Mouse (Mus musculus): Measurements from ENCODE around the gene Gm2663.
"Not testable (repeated sequence)": the region's sequence is repeated elsewhere in the genome, so short reads cannot be mapped to it uniquely, and the experiment has no call there.

Gene Gm2663

DNA sequence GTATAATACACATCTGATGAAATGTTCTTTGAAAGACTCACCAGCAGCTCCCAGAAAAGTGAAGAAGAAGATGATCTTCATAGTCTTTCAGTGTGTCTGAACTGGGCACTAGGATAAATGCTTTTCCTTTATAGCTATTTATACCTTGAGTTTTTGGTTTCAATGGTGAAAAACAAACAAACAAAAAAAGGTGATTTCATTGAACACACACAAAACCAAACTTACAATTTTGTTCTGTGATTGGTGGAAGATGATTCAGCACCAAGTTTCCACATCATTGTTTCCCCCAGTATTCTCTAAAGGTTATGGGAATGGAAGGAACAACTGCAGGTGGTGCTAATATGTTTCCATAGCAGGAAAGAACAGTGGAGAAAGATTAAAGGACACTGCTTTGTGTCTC is at the start of gene Gm2663:
Gm2663 (minus strand) TSS at position 101 of the 400 bp plus-strand sequence.
- DNase-seq (ENCODE audit: low spot score in 2 of 2) = not testable (repeated sequence)

- no peak for DNase-seq (ENCODE audit: low spot score in 2 of 2)
Measured at GRCm38 (mm10) chr6:41048602-41049001, 49.3 kb upstream of the Gm2663 start.

GRCm38 (mm10) chr6:41047961-41048360 is 48.7 kb upstream of the Gm2663 start:
- no peak for DNase-seq (ENCODE audit: low spot score in 2 of 2)

- DNase-seq (ENCODE audit: low spot score in 2 of 2) = no peak
Measured at GRCm38 (mm10) chr6:41047202-41047601, 47.9 kb upstream of the Gm2663 start.

- no peak for DNase-seq (ENCODE audit: low spot score in 2 of 2)
Measured at GRCm38 (mm10) chr6:41046553-41046952, 47.3 kb upstream of the Gm2663 start.

DNA sequence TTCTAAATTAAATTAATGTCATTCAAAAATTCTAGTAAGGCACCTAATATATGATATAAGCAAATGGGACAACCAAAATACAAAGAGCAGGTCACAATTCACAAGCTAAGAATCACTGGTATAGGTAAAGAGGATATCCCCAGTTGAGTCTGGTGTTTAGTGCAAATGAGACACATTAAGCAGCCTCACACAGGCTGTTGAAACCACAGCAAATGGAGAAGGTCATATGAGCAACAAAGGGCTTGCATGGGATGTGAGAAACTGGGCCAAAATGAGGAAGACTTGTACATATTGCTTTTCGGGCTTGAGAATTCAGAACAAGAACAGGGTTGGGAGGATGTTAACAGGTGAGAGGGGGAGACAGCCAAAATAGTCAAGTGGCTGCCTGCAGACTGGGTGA is 45.5 kb upstream of the Gm2663 start:
- no peak for DNase-seq (ENCODE audit: low spot score in 2 of 2)

DNA sequence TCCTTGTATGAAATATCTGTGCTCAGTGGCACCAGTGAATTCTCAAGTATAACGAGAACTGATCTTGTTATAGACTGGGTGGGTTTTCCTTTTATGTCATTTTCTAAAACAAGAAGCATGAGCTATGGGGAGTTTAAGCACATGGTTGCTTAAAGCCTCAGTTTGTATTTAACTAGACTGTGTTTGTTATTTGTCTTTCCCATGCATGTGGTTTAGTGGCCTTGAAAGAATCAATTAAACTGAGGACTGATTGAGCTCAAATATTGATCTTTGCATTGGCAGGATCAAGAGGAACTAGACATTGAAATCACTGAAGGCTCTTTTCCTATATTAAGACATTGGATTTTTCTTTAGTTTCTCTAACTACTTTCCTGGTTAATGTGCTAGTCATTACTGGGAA is 45.0 kb upstream of the Gm2663 start:
- DNase-seq (ENCODE audit: low spot score in 2 of 2) = no peak

DNA sequence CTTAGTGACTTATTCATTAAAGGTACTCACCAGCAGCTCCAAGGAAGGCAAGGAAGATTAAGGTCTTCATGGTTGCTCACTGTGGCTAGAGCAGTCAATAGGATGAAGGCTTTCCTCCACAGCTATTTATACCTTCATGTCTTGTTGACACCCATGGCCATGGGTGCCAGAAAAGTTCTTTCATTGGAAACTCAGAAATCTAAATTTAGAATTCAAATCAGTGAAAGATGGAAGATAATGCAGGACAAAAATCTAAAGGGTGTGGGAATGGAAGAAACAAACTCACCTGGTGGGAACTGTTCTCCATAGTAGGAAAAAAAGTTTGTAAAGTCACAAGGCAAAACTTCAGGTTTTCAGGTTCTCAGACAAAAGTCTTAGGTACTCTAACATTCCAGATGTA is 36.1 kb upstream of the Gm2663 start, which contains the start of gene 2210010C04Rik:
2210010C04Rik (minus strand) TSS at position 101 of the 400 bp plus-strand sequence.
- no peak for DNase-seq (ENCODE audit: low spot score in 2 of 2)

DNA sequence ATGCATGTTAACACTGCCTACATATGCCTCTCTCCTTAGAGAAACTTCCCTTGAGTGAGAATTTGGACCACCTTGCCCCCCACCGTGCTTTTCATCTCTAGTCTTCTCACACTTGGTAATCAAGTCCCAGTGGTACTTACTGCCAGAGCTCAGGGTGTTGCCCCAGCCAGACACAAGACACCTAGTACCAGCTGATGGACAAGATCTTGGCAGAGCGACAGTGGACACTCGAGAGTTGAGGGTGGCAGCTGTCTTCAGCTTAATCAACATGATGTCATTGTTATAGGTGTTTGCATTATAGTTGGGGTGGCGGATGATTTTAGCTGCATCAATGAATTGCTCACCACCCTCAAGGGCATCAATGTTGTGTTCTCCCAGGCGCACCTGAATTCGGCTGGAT is 33.5 kb upstream of the Gm2663 start:
- no peak for DNase-seq (ENCODE audit: low spot score in 2 of 2)

DNA sequence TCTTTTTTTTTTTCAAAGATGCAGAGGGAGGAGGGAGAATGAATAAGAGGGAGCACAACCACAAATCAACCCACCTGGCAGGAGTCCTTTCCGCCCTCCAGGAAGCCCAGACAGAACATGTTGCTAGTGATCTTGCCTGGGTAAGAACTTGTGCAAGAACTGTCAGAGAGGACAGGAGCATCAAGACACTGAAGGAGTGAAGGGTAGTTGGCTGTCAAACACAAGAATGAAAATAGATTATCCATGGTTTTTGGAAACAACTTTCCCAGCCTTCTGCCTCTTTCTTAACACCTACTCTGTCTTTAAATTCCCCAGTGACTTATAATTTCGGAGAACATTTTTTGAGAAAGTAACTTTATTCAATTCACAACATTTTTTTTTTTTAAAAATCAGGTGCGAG is 33.0 kb upstream of the Gm2663 start:
- no peak for DNase-seq (ENCODE audit: low spot score in 2 of 2)

GRCm38 (mm10) chr6:41030821-41031220 is 31.5 kb upstream of the Gm2663 start:
- DNase-seq (ENCODE audit: low spot score in 2 of 2) = no peak

- DNase-seq (ENCODE audit: low spot score in 2 of 2) = no peak
Measured at GRCm38 (mm10) chr6:41027053-41027452, 27.8 kb upstream of the Gm2663 start.

GRCm38 (mm10) chr6:41025873-41026650 is 26.8 kb upstream of the Gm2663 start:
- no peak for DNase-seq (ENCODE audit: low spot score in 2 of 2)

DNA sequence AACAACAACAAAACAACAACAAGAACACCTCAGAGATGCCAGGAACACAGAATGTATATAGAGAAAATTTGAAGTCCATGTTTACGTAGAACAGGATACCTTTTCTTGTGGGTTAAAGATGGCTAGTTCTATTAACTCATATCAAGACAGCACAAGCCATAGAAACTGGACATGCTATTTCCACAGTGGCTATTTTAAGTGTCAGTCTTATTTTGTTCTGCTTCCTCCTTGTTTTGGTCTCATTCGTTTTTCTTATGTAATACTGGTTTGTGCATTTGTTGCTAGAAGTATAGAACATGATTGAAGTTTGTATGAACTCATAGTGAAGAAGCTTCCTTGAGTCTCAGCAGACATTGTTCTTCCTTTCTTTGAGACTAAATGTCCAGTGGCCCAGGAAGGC is 19.9 kb upstream of the Gm2663 start:
- DNase-seq (ENCODE audit: low spot score in 2 of 2) = no peak

DNA sequence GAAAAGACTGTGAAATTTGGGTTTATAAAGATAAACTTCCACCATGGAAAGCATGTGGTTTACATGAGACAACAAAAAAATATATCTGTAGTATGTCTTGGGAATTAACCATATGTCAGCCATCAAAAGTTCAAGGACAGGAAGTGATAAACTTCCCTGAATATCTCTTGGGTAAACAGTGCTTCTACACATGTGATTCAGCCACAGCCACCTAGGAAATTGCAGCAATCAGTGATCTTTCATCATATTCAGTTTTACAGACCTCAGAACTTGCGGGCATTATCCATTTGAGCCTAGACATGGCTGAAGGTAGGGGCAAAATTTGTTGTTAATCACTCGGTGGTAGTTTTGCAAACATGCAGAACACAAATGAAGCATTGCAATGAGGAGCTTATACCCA is 19.4 kb upstream of the Gm2663 start:
- no peak for DNase-seq (ENCODE audit: low spot score in 2 of 2)

DNA sequence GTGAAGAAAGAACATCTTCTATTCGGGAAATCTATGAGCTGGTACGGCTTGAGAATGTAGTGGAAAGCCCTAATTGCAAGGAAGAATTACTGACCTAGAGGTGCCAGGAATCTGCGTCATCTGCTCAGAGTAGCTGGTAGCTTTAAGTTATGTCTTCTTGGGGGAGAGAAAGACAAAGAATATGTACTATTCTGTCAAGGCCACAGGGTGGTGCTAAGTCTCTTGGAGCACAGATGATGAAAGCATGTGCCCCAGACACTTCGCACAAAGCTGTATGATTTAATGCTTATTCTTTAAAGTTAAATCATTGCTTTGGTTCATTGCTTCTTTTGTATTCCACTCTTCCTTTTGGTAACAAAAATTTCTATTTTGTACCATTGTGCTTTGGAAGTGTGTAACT is 15.8 kb upstream of the Gm2663 start:
- no peak for DNase-seq (ENCODE audit: low spot score in 2 of 2)

GRCm38 (mm10) chr6:40964454-40964853 is 34.8 kb downstream of the Gm2663 start, which contains the start of gene 1810009J06Rik:
1810009J06Rik (plus strand) TSS chr6:40964754.
- not testable (repeated sequence) for DNase-seq (ENCODE audit: low spot score in 2 of 2)

- DNase-seq (ENCODE audit: low spot score in 2 of 2) = no peak
Measured at GRCm38 (mm10) chr6:40953716-40954115, 45.6 kb downstream of the Gm2663 start.

GRCm38 (mm10) chr6:40951770-40952169 is 47.5 kb downstream of the Gm2663 start, which contains the start of gene Gm4744:
Gm4744 (minus strand) TSS chr6:40951870.
- DNase-seq (ENCODE audit: low spot score in 2 of 2) = no peak
